Mouse (Mus musculus) liver, postnatal 0 days (tissue): ENCODE results near the gene Pcdh18. TPM values are rescaled to one million over a fixed set of nuclear protein-coding genes. Genes with fewer than 3 reads are reported as not detected.

Experiments used
- ATAC-seq: fragments of 200-750 bp; cut with Nextera tagmentation; 2 replicates; pipeline ENCODE4 v1.8.0; 2017; ENCODE audit warnings: mild to moderate bottlenecking, moderate library complexity
- DNase-seq: peaks from one replicate; pipeline ENCODE4 v3.0.0-alpha.2; 2016
- H3K27ac ChIP-seq: fragments of 300-500 bp; sonication (generic); 2 replicates; pipeline ENCODE4 v1.5.1; 2014; ENCODE audit warnings: antibody characterized with exemption, moderate library complexity, mild to moderate bottlenecking, low read depth
- H3K27me3 ChIP-seq: fragments of 300-500 bp; sonication (generic); 2 replicates; pipeline ENCODE4 v1.6.1; 2014; ENCODE audit warnings: low read length, control low read depth, mixed read lengths; ENCODE audit not compliant: insufficient read depth
- H3K36me3 ChIP-seq: fragments of 300-500 bp; sonication (generic); replicated peaks from 2 replicates; pipeline ENCODE4 v1.6.1; 2014; ENCODE audit warnings: mild to moderate bottlenecking, control low read depth, low read length, moderate library complexity, mixed read lengths; ENCODE audit not compliant: insufficient read depth
- H3K4me1 ChIP-seq: fragments of 300-500 bp; sonication (generic); 2 replicates; pipeline ENCODE4 v1.6.1; 2014; ENCODE audit warnings: antibody characterized with exemption, mild to moderate bottlenecking, control low read depth; ENCODE audit not compliant: insufficient read depth
- H3K4me2 ChIP-seq: fragments of 300-500 bp; sonication (generic); 2 replicates; pipeline ENCODE4 v1.6.1; 2014; ENCODE audit warnings: low read depth, mild to moderate bottlenecking, low read length, moderate library complexity, mixed read lengths
- H3K4me3 ChIP-seq: fragments of 300-500 bp; sonication (generic); 2 replicates; pipeline ENCODE4 v1.5.1; 2014; ENCODE audit warnings: low read depth, low read length
- H3K9ac ChIP-seq: fragments of 300-500 bp; sonication (generic); replicated peaks from 2 replicates; pipeline ENCODE4 v1.6.1; 2014; ENCODE audit warnings: mild to moderate bottlenecking, moderate library complexity
- H3K9me3 ChIP-seq: fragments of 300-500 bp; sonication (generic); 2 replicates; pipeline ENCODE4 v1.6.1; 2016; ENCODE audit warnings: mild to moderate bottlenecking, control low read depth, low read length, mixed read lengths
- CTCF ChIP-seq: sonication (generic); IDR thresholded peaks from 2 replicates; pipeline ENCODE4 v1.5.1; 2016; ENCODE audit warnings: antibody characterized with exemption, low read depth
- EP300 ChIP-seq: IDR thresholded peaks from 2 replicates; pipeline ENCODE4 v1.6.1; 2016; ENCODE audit warnings: antibody characterized with exemption, low read depth, mild to moderate bottlenecking
- WGBS: fragments of 180-500 bp; shearing (Covaris S2); extraction: QIAGEN DNeasy Blood & Tissue Kit; methylation state at CpG from one replicate; pipeline ENCODE4 v1.1.7; 2014; ENCODE audit not compliant: insufficient replicate concordance; 5-methylcytosine and 5-hydroxymethylcytosine counted together
- polyA plus RNA-seq: library from polyadenylated mRNA; unstranded; fragments of >200 nt; fragmentation: Nextera tagmentation; extraction: Ambion mirVana; gene quantifications from 2 replicates; pipeline ENCODE4 v1.2.1, GENCODE M21; 2015

Gene Pcdh18
- polyA plus RNA-seq, 1 experiment from 2014 or later = 0.88 TPM

GRCm38 (mm10) chr3:49748054-49748453, 9.1 kb downstream of the Pcdh18 start:
- H3K36me3 ChIP-seq = no peaks in the 10 kb centered on the region
- TF ChIP-seq CTCF = no peak
- TF ChIP-seq EP300 = no peak
- H3K4me2 ChIP-seq = no peak overlapping the region
- H3K27ac ChIP-seq = no peak overlapping the region
- H3K9me3 ChIP-seq = no peaks in the 10 kb centered on the region
- 89% methylated on average over 1 of the region's 1 CpGs for WGBS
- no peak overlapping the region for H3K9ac ChIP-seq
- H3K27me3 ChIP-seq = no peaks in the 10 kb centered on the region
- no peak overlapping the region for H3K4me3 ChIP-seq
- H3K4me1 ChIP-seq = no peaks in the 10 kb centered on the region
- DNase-seq (no peak), ATAC-seq (no peak)

- H3K9me3 ChIP-seq = no peaks in the 10 kb centered on the region
- WGBS = 64% methylated on average over 2 of the region's 2 CpGs
- H3K27ac ChIP-seq = no peak overlapping the region
- no peak overlapping the region for H3K4me2 ChIP-seq
- DNase-seq (no peak), ATAC-seq (no peak)
- H3K27me3 ChIP-seq = no peaks in the 10 kb centered on the region
- TF ChIP-seq EP300 (no peak), CTCF (no peak)
- H3K9ac ChIP-seq = no peak overlapping the region
- H3K4me1 ChIP-seq = no peaks in the 10 kb centered on the region
- H3K4me3 ChIP-seq = no peak overlapping the region
- H3K36me3 ChIP-seq = no peaks in the 10 kb centered on the region
These were observed 18.1 kb downstream of the Pcdh18 start for GRCm38 (mm10) chr3:49739061-49739460.

- Histone ChIP-seq H3K4me1 (no peaks in the 10 kb centered on the region), H3K36me3 (no peaks in the 10 kb centered on the region), H3K9ac (no peak overlapping the region), H3K27ac (no peak overlapping the region), H3K9me3 (no peaks in the 10 kb centered on the region), H3K4me3 (no peak overlapping the region), H3K4me2 (no peak overlapping the region), H3K27me3 (no peaks in the 10 kb centered on the region)
- no peak for DNase-seq
- ATAC-seq = no peak
- no peak for TF ChIP-seq CTCF
- TF ChIP-seq EP300 = no peak
These were observed 18.6 kb downstream of the Pcdh18 start for GRCm38 (mm10) chr3:49738531-49738930.

GRCm38 (mm10) chr3:49706503-49706902, 50.6 kb downstream of the Pcdh18 start:
- ATAC-seq = no peak
- H3K27ac ChIP-seq = no peak overlapping the region
- no peaks in the 10 kb centered on the region for H3K4me1 ChIP-seq
- no peak for TF ChIP-seq EP300
- no peak for TF ChIP-seq CTCF
- H3K9me3 ChIP-seq = no peaks in the 10 kb centered on the region
- no peak overlapping the region for H3K4me3 ChIP-seq
- no peaks in the 10 kb centered on the region for H3K27me3 ChIP-seq
- no peak for DNase-seq
- no peak overlapping the region for H3K4me2 ChIP-seq
- 73% methylated on average over 2 of the region's 2 CpGs for WGBS
- H3K36me3 ChIP-seq = no peaks in the 10 kb centered on the region
- H3K9ac ChIP-seq = no peak overlapping the region

GRCm38 (mm10) chr3:49699951-49700350, 57.2 kb downstream of the Pcdh18 start:
- no peaks in the 10 kb centered on the region for H3K9me3 ChIP-seq
- 49% methylated on average over 2 of the region's 2 CpGs for WGBS
- no peak overlapping the region for H3K27ac ChIP-seq
- DNase-seq (no peak), ATAC-seq (no peak)
- no peak overlapping the region for H3K9ac ChIP-seq
- H3K27me3 ChIP-seq = no peaks in the 10 kb centered on the region
- H3K4me2 ChIP-seq = no peak overlapping the region
- H3K4me1 ChIP-seq = no peaks in the 10 kb centered on the region
- H3K36me3 ChIP-seq = no peaks in the 10 kb centered on the region
- H3K4me3 ChIP-seq = no peak overlapping the region
- TF ChIP-seq CTCF (no peak), EP300 (no peak)
